In the genomic region with DNA sequence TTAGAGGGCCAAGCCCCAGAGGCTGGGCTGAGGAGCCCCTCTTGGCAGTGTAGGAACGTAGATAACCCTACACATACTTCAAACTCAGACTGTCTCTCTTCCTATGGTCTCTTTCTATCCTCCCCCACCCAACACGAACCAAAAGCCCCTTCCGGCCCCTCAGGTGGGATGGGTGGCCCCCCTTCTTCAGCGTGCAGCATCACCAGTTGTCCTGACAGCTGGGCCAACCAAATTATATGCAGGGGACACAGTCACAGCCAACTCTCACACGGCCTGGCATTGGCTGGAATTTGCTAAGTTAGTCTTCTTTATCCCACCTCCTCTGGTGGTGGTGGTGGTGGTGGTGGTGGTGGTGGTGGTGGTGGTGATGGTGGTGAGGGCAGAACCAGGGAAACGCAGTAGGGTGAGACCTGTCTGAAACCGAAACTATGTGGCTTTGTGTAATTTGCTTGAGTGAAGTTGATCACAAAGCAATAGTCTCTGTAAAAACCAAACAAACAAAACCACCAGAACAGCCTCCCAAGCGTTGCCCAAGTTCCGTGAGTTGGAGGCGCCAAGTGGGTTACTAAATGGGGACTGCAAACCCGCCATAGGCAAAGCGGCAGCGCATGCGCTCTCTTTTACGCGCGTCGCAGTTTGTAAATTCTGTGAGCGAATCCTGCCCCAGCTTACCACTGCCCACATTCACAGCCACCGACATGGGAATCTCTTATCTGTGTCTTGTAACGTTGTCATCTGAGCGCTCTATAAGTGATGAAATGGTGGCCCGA, we compare ENCODE assay signal across 8 mouse cellular contexts. TPM values are rescaled to one million over a fixed set of nuclear protein-coding genes. Genes with fewer than 3 reads are reported as not detected.
DNase-seq lines count a peak whose midpoint lies in the region; ATAC-seq and TF ChIP-seq lines count a peak whose summit lies in the region.

No protein-coding gene starts in this region.

- peak overlapping the region; percentile 56; the same call in 1 of the 2 replicates for H3K9ac ChIP-seq in heart, embryonic 13.5 days
- H3K9ac ChIP-seq in forebrain, embryonic 15.5 days (replicated peaks), result no peak overlapping the region
- no peak overlapping the region for H3K9ac ChIP-seq in liver, embryonic 15.5 days

- peaks cover 61% of the 10 kb centered on the region for H3K27me3 ChIP-seq in heart, embryonic 13.5 days (replicated peaks)
- H3K27me3 ChIP-seq in forebrain, embryonic 15.5 days, result peaks cover 6% of the 10 kb centered on the region; the same call in 1 of the 2 replicates
- peaks cover 40% of the 10 kb centered on the region for H3K27me3 ChIP-seq in liver, embryonic 15.5 days
- no peaks in the 10 kb centered on the region for H3K27me3 ChIP-seq in small intestine, adult 2 months (ENCODE audit: control insufficient read depth, insufficient read depth, low read length)

- H3K36me3 ChIP-seq in heart, embryonic 13.5 days, result no peaks in the 10 kb centered on the region
- H3K36me3 ChIP-seq in forebrain, embryonic 15.5 days, result no peaks in the 10 kb centered on the region
- H3K36me3 ChIP-seq in liver, embryonic 15.5 days (replicated peaks), result no peaks in the 10 kb centered on the region
- no peaks in the 10 kb centered on the region for H3K36me3 ChIP-seq in small intestine, adult 2 months (ENCODE audit: control insufficient read depth, insufficient read depth, low read length)

- H3K4me2 ChIP-seq in heart, embryonic 13.5 days, result peak overlapping the region; percentile 63
- peak overlapping the region; percentile 30 for H3K4me2 ChIP-seq in forebrain, embryonic 15.5 days (replicated peaks)
- H3K4me2 ChIP-seq in liver, embryonic 15.5 days, result peak overlapping the region; percentile 48

- peak overlapping the region; percentile 41 for H3K4me3 ChIP-seq in heart, embryonic 13.5 days
- peak overlapping the region; percentile 9; the same call in 1 of the 2 replicates for H3K4me3 ChIP-seq in forebrain, embryonic 15.5 days
- peak overlapping the region; percentile 22 for H3K4me3 ChIP-seq in liver, embryonic 15.5 days (replicated peaks)
- H3K4me3 ChIP-seq in small intestine, adult 2 months (ENCODE audit: low read depth, low read length), result peak overlapping the region; percentile 50

- ATAC-seq in heart, embryonic 13.5 days (ENCODE audit: extremely low read depth, insufficient number of reproducible peaks, low FRiP score, low TSS enrichment), result no peak
- ATAC-seq in CD4-positive, CD25-positive, alpha-beta regulatory T cell, adult 4 months, result peak; percentile 57
- ATAC-seq in forebrain, embryonic 15.5 days (replicated peaks), result no peak
- ATAC-seq in liver, embryonic 15.5 days (ENCODE audit: insufficient read depth), result no peak

- 29% methylated on average over 23 of the region's 23 CpGs for WGBS in heart, embryonic 13.5 days
- 38% methylated on average over 23 of the region's 23 CpGs for whole genome bisulfite sequencing in forebrain, embryonic 15.5 days
- WGBS in liver, embryonic 15.5 days (ENCODE audit: insufficient replicate concordance), result 23% methylated on average over 23 of the region's 23 CpGs
- 20% methylated on average over 23 of the region's 23 CpGs for whole genome bisulfite sequencing in small intestine, adult 2 months

- H3K9me3 ChIP-seq in heart, embryonic 13.5 days, result no peaks in the 10 kb centered on the region
- H3K9me3 ChIP-seq in forebrain, embryonic 15.5 days, result no peaks in the 10 kb centered on the region
- no peaks in the 10 kb centered on the region for H3K9me3 ChIP-seq in liver, embryonic 15.5 days (replicated peaks)

- H3K4me1 ChIP-seq in heart, embryonic 13.5 days, result peaks cover 5% of the 10 kb centered on the region; the same call in 1 of the 2 replicates
- H3K4me1 ChIP-seq in forebrain, embryonic 15.5 days, result peaks cover 12% of the 10 kb centered on the region
- H3K4me1 ChIP-seq in liver, embryonic 15.5 days (replicated peaks), result peaks cover 14% of the 10 kb centered on the region
- peaks cover 11% of the 10 kb centered on the region; the same call in 1 of the 2 replicates for H3K4me1 ChIP-seq in small intestine, adult 2 months (ENCODE audit: control insufficient read depth, insufficient read depth, insufficient read length, low read length)

- no peak for TF ChIP-seq CTCF in small intestine, adult 2 months (IDR thresholded peaks at IDR 0.05; ENCODE audit: extremely low read depth, insufficient read length, insufficient replicate concordance, low read depth, low read length)

- no peak for TF ChIP-seq POLR2A in small intestine, adult 2 months (IDR thresholded peaks at IDR 0.05; ENCODE audit: low read depth, low read length)

- DNase-seq in heart, postnatal 4 days, result no peak
- no peak for DNase-seq in gastrocnemius, adult 18-20 months (ENCODE audit: low spot score)
- DNase-seq in gastrocnemius, adult 8-10 months (ENCODE audit: low spot score in 2 of 2), result no peak

- H3K27ac ChIP-seq in heart, embryonic 13.5 days (replicated peaks), result no peak overlapping the region
- H3K27ac ChIP-seq in forebrain, embryonic 15.5 days (replicated peaks), result no peak overlapping the region
- H3K27ac ChIP-seq in liver, embryonic 15.5 days (replicated peaks), result peak overlapping the region; percentile 33; the same call in 1 of the 2 replicates
- H3K27ac ChIP-seq in small intestine, adult 2 months (ENCODE audit: insufficient read depth, low read depth, low read length), result no peak overlapping the region

RNA-seq across cellular contexts. Expression of a gene that starts 24.1 kb away (rescaled TPM):
- polyA plus RNA-seq in heart, embryonic 13.5 days (2015; fragmentation: Nextera tagmentation; extraction: Ambion mirVana), result 7.7 and 8.9 TPM in 2 replicates
- total RNA-seq in heart, postnatal 4 days (2021), result 1 to 10 TPM; 5.8 to 7.5 TPM
- 10 to 100 TPM; 50.3 to 73.8 TPM for polyA plus RNA-seq in CD4-positive, CD25-positive, alpha-beta regulatory T cell, adult 4 months (2017; shearing (Covaris generic))
- 9.7 and 10.9 TPM in 2 replicates for polyA plus RNA-seq in forebrain, embryonic 15.5 days (2015; fragmentation: Nextera tagmentation; extraction: Ambion mirVana)
- polyA plus RNA-seq in liver, embryonic 15.5 days (2015; fragmentation: Nextera tagmentation; extraction: Ambion mirVana), result 11.0 and 11.6 TPM in 2 replicates
- 124 and 160 TPM in 2 replicates for polyA plus RNA-seq in small intestine, adult 2 months (2012; rRNA removed)
- 1 to 10 TPM; 4.3 to 6.0 TPM for total RNA-seq in gastrocnemius, adult 18-20 months (2021)
- 1 to 10 TPM; 4.9 to 5.8 (median 5.4) TPM for total RNA-seq in gastrocnemius, adult 8-10 months (2022)

RNA-seq across cellular contexts. Expression of a gene that starts 50.6 kb away (rescaled TPM):
- polyA plus RNA-seq in heart, embryonic 13.5 days (2015; fragmentation: Nextera tagmentation; extraction: Ambion mirVana), result 18.6 and 19.0 TPM in 2 replicates
- total RNA-seq in heart, postnatal 4 days (2021), result 10 to 100 TPM; 28.5 TPM
- 10 to 100 TPM; 10.6 to 13.4 TPM for polyA plus RNA-seq in CD4-positive, CD25-positive, alpha-beta regulatory T cell, adult 4 months (2017; shearing (Covaris generic))
- polyA plus RNA-seq in forebrain, embryonic 15.5 days (2015; fragmentation: Nextera tagmentation; extraction: Ambion mirVana), result 37.0 and 37.2 TPM in 2 replicates
- 11.2 and 14.6 TPM in 2 replicates for polyA plus RNA-seq in liver, embryonic 15.5 days (2015; fragmentation: Nextera tagmentation; extraction: Ambion mirVana)
- polyA plus RNA-seq in small intestine, adult 2 months (2012; rRNA removed), result 4.7 and 13.1 TPM in 2 replicates
- 10 to 100 TPM; 18.5 to 21.2 TPM for total RNA-seq in gastrocnemius, adult 18-20 months (2021)
- total RNA-seq in gastrocnemius, adult 8-10 months (2022), result 10 to 100 TPM; 27.5 to 34.6 (median 31.3) TPM
